Mouse (Mus musculus) stomach, adult 2 months (tissue): Measurements from ENCODE around the gene Ddx41. TPM values are rescaled to one million over a fixed set of nuclear protein-coding genes. Genes with fewer than 3 reads are reported as not detected.

Experiments
- polyA plus RNA-seq: library from polyadenylated mRNA; depleted of rRNA; stranded (reverse); fragments of >200 nt; gene quantifications from 2 replicates; pipeline ENCODE4 v1.2.3, GENCODE M21; 2012; rRNA removed

Ddx41 gene
- 17.7 and 18.4 TPM in 2 replicates for polyA plus RNA-seq

DNA sequence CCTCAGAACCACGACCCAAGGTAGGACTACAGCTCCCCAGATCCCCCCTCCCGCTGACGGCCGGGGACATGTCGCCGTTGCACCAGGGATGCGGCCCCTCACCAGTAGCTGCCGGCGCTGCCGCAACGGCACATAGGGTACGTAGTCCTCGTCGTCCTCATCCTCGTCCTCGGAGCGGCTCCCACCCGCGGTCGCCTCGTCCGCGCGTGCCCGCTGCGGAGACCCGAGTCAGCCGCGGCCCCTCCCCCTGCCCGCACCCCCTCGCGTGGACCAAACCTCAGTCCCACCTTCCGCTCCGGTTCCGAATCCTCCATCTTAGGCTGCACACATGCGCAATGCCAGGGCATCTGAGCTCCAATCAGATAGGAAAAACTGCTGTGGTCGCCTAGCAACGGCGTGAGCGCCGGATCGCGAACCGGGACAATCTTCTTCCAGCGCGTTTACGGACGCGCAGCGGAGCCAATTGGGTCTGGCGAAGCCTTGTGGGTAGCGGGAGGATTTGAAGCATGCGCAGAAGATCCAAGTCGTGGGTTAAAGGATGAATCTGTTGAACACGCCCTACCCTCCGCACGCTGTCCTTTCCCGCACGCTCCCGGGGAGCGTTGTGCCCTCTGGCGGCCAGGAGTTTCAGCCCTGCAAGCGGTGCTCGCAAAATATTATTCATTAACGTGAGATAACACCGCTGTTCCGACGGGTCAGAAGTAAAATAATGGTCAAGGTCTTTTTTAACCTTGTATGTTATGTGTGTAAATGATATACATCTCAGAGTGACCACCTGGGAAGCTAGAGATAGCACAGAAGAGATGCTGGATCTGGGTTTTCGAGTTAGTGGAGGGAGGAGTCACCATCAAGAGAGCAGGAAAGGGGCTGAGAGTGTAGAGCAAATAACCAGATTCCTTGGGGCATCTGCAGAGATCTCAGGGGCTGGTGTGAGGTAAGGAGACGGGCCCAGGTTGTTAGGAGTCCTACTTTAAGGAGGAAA is at the start of gene Ddx41:
TSS of gene Ddx41 (minus strand) at position 465 of the 982 bp plus-strand sequence.

DNA sequence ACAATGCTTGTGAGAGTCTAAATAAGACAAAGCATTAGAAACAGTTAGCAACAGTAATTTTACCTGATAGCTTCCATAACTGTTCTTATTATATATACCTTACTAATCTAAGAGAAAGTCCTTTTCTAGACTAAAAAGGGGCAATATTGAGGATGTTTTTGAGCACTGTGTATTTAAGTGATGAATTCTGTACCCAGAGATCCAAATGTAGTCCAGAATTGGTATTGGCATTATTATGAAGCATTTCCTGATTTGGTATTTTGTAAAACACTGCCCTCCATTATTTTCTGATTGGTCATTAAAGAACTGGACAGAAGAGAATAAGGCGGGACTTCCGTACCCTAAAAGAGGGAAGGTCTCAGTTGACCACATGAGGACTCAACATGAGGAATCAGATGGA is 37.0 kb upstream of the Ddx41 start, which contains the start of gene Tmed9:
TSS of gene Tmed9 (plus strand) at position 301 of the 400 bp plus-strand sequence.

DNA sequence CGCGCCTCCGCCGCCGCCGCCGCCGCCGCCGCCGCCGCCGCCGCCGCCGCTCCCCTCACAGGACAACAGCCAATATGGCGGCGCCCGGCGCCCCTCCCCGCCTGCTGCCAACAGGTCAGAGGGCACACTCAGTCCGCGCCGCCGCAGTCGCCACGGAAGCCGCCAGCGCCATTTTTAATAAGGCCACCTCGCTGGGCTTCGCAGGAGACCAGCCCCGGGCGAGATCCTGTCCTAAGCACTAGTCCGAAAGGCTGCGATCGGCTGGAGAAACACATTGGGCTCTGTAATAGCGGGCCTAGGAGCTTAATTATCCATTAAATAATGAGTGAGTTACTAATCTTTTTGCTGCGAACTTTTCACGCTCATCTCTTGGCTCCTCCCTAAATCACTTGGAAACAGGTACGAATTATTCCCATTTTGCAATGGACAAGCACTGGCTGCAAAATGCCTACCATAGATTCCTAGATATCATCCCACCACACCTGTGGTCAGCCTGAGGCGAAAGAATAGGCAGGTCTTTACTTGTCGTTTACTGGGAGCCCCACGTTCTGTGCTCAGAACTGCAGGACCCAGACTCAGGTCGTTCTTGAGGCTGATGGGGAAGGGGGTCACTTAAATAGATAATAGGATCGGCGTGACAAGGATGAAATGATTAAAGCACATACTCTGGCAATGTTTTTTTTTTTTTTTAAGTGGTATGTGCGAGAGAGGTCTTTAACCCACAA is 34.7 kb upstream of the Ddx41 start, which contains the start of gene Fam193b:
TSS of gene Fam193b (minus strand) at position 94 of the 725 bp plus-strand sequence.

DNA sequence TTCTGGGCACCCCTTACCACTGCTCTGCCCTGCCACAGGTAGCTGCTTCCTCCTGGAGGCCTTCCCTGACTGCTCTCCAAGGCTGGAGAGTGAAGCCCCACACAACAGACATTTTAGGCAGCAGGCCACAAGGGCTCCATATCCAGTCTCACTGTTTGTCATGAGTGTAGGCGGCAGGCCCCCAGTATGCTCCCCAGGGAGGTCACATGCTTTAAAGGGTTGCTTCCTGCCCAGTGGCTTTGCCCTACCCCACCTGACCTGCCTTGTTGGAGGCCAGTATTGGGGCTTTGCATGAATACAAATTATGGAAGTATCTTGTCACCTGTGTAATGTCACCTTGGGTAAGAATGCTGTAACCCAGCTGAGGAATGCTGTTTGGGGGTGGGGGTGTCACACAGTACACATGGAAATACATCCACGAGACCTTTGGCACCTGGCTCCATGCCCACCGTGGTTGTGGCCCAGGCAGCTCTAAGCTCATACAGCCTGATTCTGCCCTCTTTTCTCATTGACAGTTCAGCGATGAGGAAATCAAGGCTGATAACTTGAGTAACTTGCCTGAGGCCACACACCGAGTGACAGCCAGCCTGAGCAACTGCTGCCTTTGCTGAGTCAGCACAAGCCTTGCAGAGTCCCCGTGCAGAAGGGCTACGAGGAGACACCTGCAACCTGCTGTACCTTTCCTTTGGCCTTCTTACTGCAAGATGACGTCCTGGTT is 7.1 kb downstream of the Ddx41 start, which contains the start of gene Dok3:
TSS of gene Dok3 (minus strand) at position 99 of the 718 bp plus-strand sequence.

DNA sequence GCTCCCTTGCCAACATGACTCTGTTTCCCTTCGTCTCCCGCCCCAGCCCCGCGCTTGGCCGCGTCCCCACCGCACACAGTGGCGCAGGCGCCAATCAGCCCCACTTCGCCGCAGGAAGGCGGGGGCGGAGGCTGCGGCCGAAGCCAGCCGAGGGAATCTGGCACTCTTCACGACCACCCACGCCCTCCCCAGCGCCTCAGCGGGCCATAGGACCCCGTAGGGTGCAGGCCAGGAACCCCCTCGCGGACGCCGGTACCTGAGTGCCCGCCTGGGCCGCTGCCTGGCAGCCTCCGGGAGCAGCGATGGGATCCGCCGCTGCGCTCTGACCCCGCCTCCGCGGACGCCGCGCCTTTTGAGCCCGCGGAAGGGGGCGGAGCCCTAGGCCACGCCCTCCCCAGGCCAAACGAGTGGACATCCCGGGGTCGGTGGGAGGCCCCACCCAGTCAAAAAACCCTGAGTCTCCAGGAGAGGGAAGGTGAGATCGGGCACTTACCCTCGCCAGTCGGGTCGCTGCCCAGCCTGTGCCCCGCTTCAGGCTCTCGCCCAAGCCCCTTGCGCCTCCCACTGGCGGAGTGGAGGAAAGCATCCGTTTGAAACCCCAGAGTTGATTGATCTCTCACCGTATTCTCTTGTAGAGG is 23.2 kb downstream of the Ddx41 start, which contains the start of gene Pdlim7:
TSS of gene Pdlim7 (minus strand) at position 566 of the 638 bp plus-strand sequence.

DNA sequence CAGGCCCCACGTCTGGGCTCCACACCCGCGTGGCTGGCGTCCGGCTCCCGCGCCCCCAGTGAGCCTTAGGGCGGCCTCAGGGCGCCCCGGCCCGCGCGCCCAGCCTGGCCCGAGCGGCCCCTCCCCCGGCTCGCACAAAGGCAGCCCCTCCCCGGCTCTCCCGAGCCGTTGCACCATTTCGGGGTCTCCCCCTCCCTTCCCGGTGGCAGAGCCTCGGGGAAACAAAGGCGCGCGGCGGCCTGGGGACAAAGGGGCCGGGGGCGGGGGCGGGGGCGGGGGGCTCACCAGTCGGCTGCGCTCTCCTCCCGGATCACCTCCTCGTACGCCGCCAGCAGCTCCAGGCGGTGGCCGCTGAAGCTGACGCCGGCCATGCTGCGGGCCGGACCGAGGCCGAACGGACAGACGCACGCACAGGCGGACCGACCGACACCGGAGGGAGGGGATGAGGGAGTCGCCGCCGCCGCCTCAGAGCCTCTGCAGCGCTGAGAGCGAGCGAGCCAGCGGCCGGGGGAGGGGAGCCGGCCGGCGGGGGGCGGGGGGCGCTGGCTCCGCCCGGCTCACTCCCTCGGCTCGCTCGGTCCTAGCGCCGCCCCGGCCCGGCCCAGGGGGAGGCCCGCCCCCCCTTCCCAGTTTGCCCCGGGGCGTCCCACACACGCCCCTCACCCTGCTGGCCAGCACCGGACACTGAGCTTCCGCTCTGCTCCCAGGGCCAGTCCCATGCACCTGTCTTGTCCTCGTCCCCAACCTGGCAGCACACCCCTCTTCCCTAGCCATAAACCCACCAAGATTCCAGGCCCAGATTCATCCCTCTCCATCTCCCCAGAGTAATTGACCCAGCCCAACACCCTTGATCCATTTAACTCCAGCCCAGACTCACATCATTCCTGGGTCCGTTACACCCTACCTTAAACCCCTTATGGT is 48.6 kb downstream of the Ddx41 start, which contains the start of gene Dbn1:
TSS of gene Dbn1 (minus strand) at position 534 of the 921 bp plus-strand sequence.

Other genes starting within 250 kb of the Ddx41 start
- gene Prelid1, start 216.2 kb downstream of the Ddx41 start, polyA plus RNA-seq, result 289 and 320 TPM in 2 replicates
- gene Rab24, start 214.7 kb downstream of the Ddx41 start, polyA plus RNA-seq, result 34.2 and 43.9 TPM in 2 replicates
- gene Mxd3, start 206.8 kb downstream of the Ddx41 start, polyA plus RNA-seq, result 5.1 and 5.3 TPM in 2 replicates
- 39.7 and 43.4 TPM in 2 replicates for gene Lman2, start 173.9 kb downstream of the Ddx41 start, polyA plus RNA-seq
- 0.81 and 1.3 TPM in 2 replicates for gene Rgs14, start 166.9 kb downstream of the Ddx41 start, polyA plus RNA-seq
- 0.05 and 0.14 TPM in 2 replicates for gene Slc34a1, start 138.5 kb downstream of the Ddx41 start, polyA plus RNA-seq
- gene Pfn3, start 121.4 kb downstream of the Ddx41 start, polyA plus RNA-seq, result not detected in 2 replicates
- 0.70 TPM in 1 of 2 replicates, not detected in the other for gene F12, start 109.9 kb downstream of the Ddx41 start, polyA plus RNA-seq
- gene Grk6, start 91.6 kb downstream of the Ddx41 start, polyA plus RNA-seq, result 22.8 and 30.1 TPM in 2 replicates
- gene Prr7, start 72.4 kb downstream of the Ddx41 start, polyA plus RNA-seq, result 7.2 and 14.2 TPM in 2 replicates
- 25.3 and 45.7 TPM in 2 replicates for gene Dbn1, start 48.5 kb downstream of the Ddx41 start, polyA plus RNA-seq
- gene Pdlim7, start 23.0 kb downstream of the Ddx41 start, polyA plus RNA-seq, result 151 and 166 TPM in 2 replicates
- gene Dok3, start 7.4 kb downstream of the Ddx41 start, polyA plus RNA-seq, result 4.9 and 8.1 TPM in 2 replicates
- 42.6 and 47.6 TPM in 2 replicates for gene Fam193b, start 34.5 kb upstream of the Ddx41 start, polyA plus RNA-seq
- 35.1 and 36.6 TPM in 2 replicates for gene Tmed9, start 37.1 kb upstream of the Ddx41 start, polyA plus RNA-seq
- gene B4galt7, start 63.2 kb upstream of the Ddx41 start, polyA plus RNA-seq, result 8.4 and 8.8 TPM in 2 replicates
- gene Caml, start 86.3 kb upstream of the Ddx41 start, polyA plus RNA-seq, result 3.0 and 5.5 TPM in 2 replicates
- 2.4 and 3.5 TPM in 2 replicates for gene Ddx46, start 98.4 kb upstream of the Ddx41 start, polyA plus RNA-seq
- 3.6 and 5.1 TPM in 2 replicates for gene B230219D22Rik, start 156.5 kb upstream of the Ddx41 start, polyA plus RNA-seq
- 13.7 and 20.4 TPM in 2 replicates for gene Txndc15, start 178.0 kb upstream of the Ddx41 start, polyA plus RNA-seq
- 10.5 and 14.5 TPM in 2 replicates for gene Pcbd2, start 190.7 kb upstream of the Ddx41 start, polyA plus RNA-seq
- gene Catsper3, start 247.9 kb upstream of the Ddx41 start, polyA plus RNA-seq, result not detected in 2 replicates